ENCODE assay signal across 12 mouse cellular contexts in the genomic region with DNA sequence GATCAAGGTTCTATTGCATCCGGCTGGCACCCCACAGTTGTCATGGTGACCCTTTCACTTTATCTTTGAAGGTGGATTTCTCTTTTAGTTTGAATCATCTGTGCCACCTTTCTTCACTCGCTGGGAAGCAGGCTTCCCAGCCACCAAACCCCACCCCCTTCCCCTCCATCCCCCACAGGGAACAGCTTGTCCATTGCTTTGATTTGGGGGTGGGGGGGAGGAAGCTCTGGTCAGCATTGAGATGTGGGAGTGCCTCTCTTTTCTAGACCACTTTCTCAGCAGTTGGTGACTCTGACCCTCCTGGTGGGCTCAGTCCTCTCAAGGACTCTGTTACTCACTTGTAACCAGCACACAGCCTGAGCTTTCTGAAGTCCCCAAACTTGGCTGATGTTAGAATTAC.
DNase-seq lines count a peak whose midpoint lies in the region; ATAC-seq and TF ChIP-seq lines count a peak whose summit lies in the region.
"Had no signal": no experiment of that assay in that cellular context is flagged by ENCODE, and none has a peak within 500 bp of the region (broad histone marks: within the 10 kb centered on the region; RNA-seq: fewer than 3 reads in every experiment).

No protein-coding gene starts in this region.

- H3K4me2 ChIP-seq in liver, embryonic 11.5 days, result no peak overlapping the region
- H3K4me2 ChIP-seq in liver, postnatal 0 days (ENCODE audit: low read depth, low read length), result no peak overlapping the region
- H3K4me2 ChIP-seq in hindbrain, embryonic 13.5 days, result no peak overlapping the region
- H3K4me2 ChIP-seq in neural tube, embryonic 15.5 days, result no peak overlapping the region

- H3K9ac ChIP-seq in liver, embryonic 11.5 days (ENCODE audit: low read depth, low read length), result no peak overlapping the region
- H3K9ac ChIP-seq in liver, postnatal 0 days (replicated peaks), result no peak overlapping the region
- no peak overlapping the region for H3K9ac ChIP-seq in hindbrain, embryonic 13.5 days
- no peak overlapping the region for H3K9ac ChIP-seq in neural tube, embryonic 15.5 days (replicated peaks)

- TF ChIP-seq EP300 in liver, postnatal 0 days (IDR thresholded peaks at IDR 0.05; ENCODE audit: low read depth), result no peak

- no peak for ATAC-seq in liver, embryonic 11.5 days (replicated peaks; ENCODE audit: low FRiP score)
- ATAC-seq in liver, postnatal 0 days, result no peak
- ATAC-seq in hindbrain, embryonic 13.5 days (ENCODE audit: low FRiP score), result no peak
- no peak for ATAC-seq in neural tube, embryonic 15.5 days (ENCODE audit: low FRiP score)

- no peaks in the 10 kb centered on the region for H3K27me3 ChIP-seq in liver, embryonic 11.5 days (replicated peaks; ENCODE audit: control insufficient read depth, insufficient read depth, low read length)
- no peaks in the 10 kb centered on the region for H3K27me3 ChIP-seq in liver, postnatal 0 days (ENCODE audit: insufficient read depth, low read length)
- 0 out of 2 replicates have a peak, but pooled peaks cover 3% of the 10 kb centered on the region for H3K27me3 ChIP-seq in hindbrain, embryonic 13.5 days
- H3K27me3 ChIP-seq in neural tube, embryonic 15.5 days (replicated peaks), result no peaks in the 10 kb centered on the region

- H3K9me3 ChIP-seq in liver, embryonic 11.5 days (ENCODE audit: control insufficient read depth, low read length), result no peaks in the 10 kb centered on the region
- no peaks in the 10 kb centered on the region for H3K9me3 ChIP-seq in liver, postnatal 0 days (ENCODE audit: low read length)
- H3K9me3 ChIP-seq in hindbrain, embryonic 13.5 days, result no peaks in the 10 kb centered on the region
- no peaks in the 10 kb centered on the region for H3K9me3 ChIP-seq in neural tube, embryonic 15.5 days (replicated peaks)

- 45% methylated on average over 2 of the region's 2 CpGs for WGBS in liver, embryonic 11.5 days
- WGBS in liver, postnatal 0 days (ENCODE audit: insufficient replicate concordance), result 49% methylated on average over 2 of the region's 2 CpGs
- 46% methylated on average over 2 of the region's 2 CpGs for WGBS in hindbrain, embryonic 13.5 days
- 31% methylated on average over 2 of the region's 2 CpGs for WGBS in neural tube, embryonic 15.5 days

- peaks cover 4% of the 10 kb centered on the region; the same call in 1 of the 2 replicates for H3K36me3 ChIP-seq in liver, embryonic 11.5 days (ENCODE audit: control insufficient read depth, insufficient read depth, low read length)
- H3K36me3 ChIP-seq in liver, postnatal 0 days (replicated peaks; ENCODE audit: insufficient read depth, low read length), result peaks cover 9% of the 10 kb centered on the region
- H3K36me3 ChIP-seq in hindbrain, embryonic 13.5 days, result peaks cover 6% of the 10 kb centered on the region
- H3K36me3 ChIP-seq in neural tube, embryonic 15.5 days, result peaks cover 9% of the 10 kb centered on the region

- H3K4me1 ChIP-seq in liver, embryonic 11.5 days (replicated peaks; ENCODE audit: control insufficient read depth, insufficient read depth, low read length), result peaks cover 64% of the 10 kb centered on the region
- peaks cover 25% of the 10 kb centered on the region for H3K4me1 ChIP-seq in liver, postnatal 0 days (ENCODE audit: insufficient read depth)
- H3K4me1 ChIP-seq in hindbrain, embryonic 13.5 days (replicated peaks), result peaks cover 73% of the 10 kb centered on the region
- H3K4me1 ChIP-seq in neural tube, embryonic 15.5 days, result peaks cover 73% of the 10 kb centered on the region

- no peak overlapping the region for H3K4me3 ChIP-seq in liver, embryonic 11.5 days (ENCODE audit: low read depth, low read length)
- H3K4me3 ChIP-seq in liver, postnatal 0 days (ENCODE audit: low read depth, low read length), result no peak overlapping the region
- H3K4me3 ChIP-seq in hindbrain, embryonic 13.5 days, result no peak overlapping the region
- H3K4me3 ChIP-seq in neural tube, embryonic 15.5 days (replicated peaks), result no peak overlapping the region

- peak; percentile 44 for DNase-seq in cerebellum, adult 9-11 months
- DNase-seq in cerebellum, adult 11-12 months, result no peak
- DNase-seq in liver, embryonic 11.5 days (ENCODE audit: low spot score), result no peak
- DNase-seq in liver, postnatal 0 days, result no peak
- DNase-seq in embryo, embryonic 10.5 days (ENCODE audit: low spot score), result no peak
- no peak for DNase-seq in cerebellum, postnatal 36 days
- DNase-seq: adrenal gland, postnatal 10 days; cerebellum, adult 18-20 months; kidney, postnatal 25 days; thymus, postnatal 4 days had no signal

- no peak for TF ChIP-seq CTCF in liver, postnatal 0 days (IDR thresholded peaks at IDR 0.05; ENCODE audit: low read depth)

- peak overlapping the region; percentile 30; the same call in 1 of the 2 replicates for H3K27ac ChIP-seq in liver, embryonic 11.5 days (ENCODE audit: low read depth, low read length)
- no peak overlapping the region for H3K27ac ChIP-seq in liver, postnatal 0 days (ENCODE audit: low read depth)
- peak overlapping the region; percentile 93 for H3K27ac ChIP-seq in hindbrain, embryonic 13.5 days
- H3K27ac ChIP-seq in neural tube, embryonic 15.5 days (replicated peaks), result peak overlapping the region; percentile 89
